Mouse (Mus musculus) midbrain, embryonic 11.5 days (tissue): ENCODE measurements around the gene Ddc. TPM values are rescaled to one million over a fixed set of nuclear protein-coding genes. Genes with fewer than 3 reads are reported as not detected.
A peak's percentile ranks its signal among the peaks of the same experiment; 100 is the strongest.

Source experiments
- ATAC-seq: fragments of 200-750 bp; cut with Nextera tagmentation; 2 replicates; pipeline ENCODE4 v1.8.0; 2017; ENCODE audit warnings: moderate TSS enrichment, moderate library complexity; ENCODE audit not compliant: low FRiP score
- DNase-seq: peaks from one replicate; pipeline ENCODE4 v3.0.0; 2015; ENCODE audit warnings: low spot score; ENCODE audit errors: missing footprints
- H3K27ac ChIP-seq: fragments of 300-500 bp; sonication (generic); 2 replicates; pipeline ENCODE4 v1.5.1; 2014; ENCODE audit warnings: low read depth, low read length
- H3K27me3 ChIP-seq: fragments of 300-500 bp; sonication (generic); 2 replicates; pipeline ENCODE4 v1.6.1; 2014; ENCODE audit warnings: mild to moderate bottlenecking, low read length, moderate library complexity, mixed read lengths; ENCODE audit not compliant: control insufficient read depth, insufficient read depth
- H3K36me3 ChIP-seq: fragments of 300-500 bp; sonication (generic); 2 replicates; pipeline ENCODE4 v1.6.1; 2014; ENCODE audit warnings: mild to moderate bottlenecking, low read length, moderate library complexity, mixed read lengths; ENCODE audit not compliant: control insufficient read depth, insufficient read depth
- H3K4me1 ChIP-seq: fragments of 300-500 bp; sonication (generic); 2 replicates; pipeline ENCODE4 v1.6.1; 2014; ENCODE audit warnings: low read length; ENCODE audit not compliant: control insufficient read depth, insufficient read depth
- H3K4me2 ChIP-seq: fragments of 300-500 bp; sonication (generic); 2 replicates; pipeline ENCODE4 v1.6.1; 2014; ENCODE audit warnings: mild to moderate bottlenecking, moderate library complexity
- H3K4me3 ChIP-seq: fragments of 300-500 bp; sonication (generic); 2 replicates; pipeline ENCODE4 v1.5.1; 2014; ENCODE audit warnings: low read depth, low read length
- H3K9ac ChIP-seq: fragments of 300-500 bp; sonication (generic); 2 replicates; pipeline ENCODE4 v1.6.1; 2014; ENCODE audit warnings: low read length
- H3K9me3 ChIP-seq: fragments of 300-500 bp; sonication (generic); 2 replicates; pipeline ENCODE4 v1.6.1; 2016; ENCODE audit warnings: low read length; ENCODE audit not compliant: control insufficient read depth
- WGBS: fragments of 180-500 bp; shearing (Covaris S2); extraction: QIAGEN DNeasy Blood & Tissue Kit; methylation state at CpG from one replicate; pipeline ENCODE4 v1.1.7; 2014; 5-methylcytosine and 5-hydroxymethylcytosine counted together
- polyA plus RNA-seq: library from polyadenylated mRNA; unstranded; fragments of >200 nt; fragmentation: Nextera tagmentation; extraction: Ambion mirVana; gene quantifications from 2 replicates; pipeline ENCODE4 v1.2.1, GENCODE M21; 2014

Ddc gene
- polyA plus RNA-seq, 1 experiment from 2014 or later: 18.0 TPM

DNA sequence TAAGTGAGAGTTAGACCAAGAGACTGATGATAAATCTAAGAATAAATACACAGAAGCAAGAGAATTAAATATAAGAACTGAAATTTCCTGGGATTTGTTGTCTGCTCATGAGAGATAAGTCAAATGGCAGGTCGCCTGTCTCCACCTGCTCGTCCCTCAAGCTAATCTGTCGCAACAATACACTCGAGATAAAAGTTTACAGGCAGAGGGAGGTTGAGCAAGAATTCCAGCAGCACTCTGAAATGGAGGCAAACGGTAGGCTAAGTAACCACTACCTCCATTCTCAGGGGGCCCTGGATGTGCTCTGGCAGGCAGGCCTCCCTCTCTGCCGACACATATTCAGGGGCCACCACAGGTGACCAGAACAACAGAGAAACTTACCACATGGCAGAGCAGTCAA, 62.6 kb downstream of the Ddc start:
- H3K9me3 ChIP-seq: no peaks in the 10 kb centered on the region
- H3K4me2 ChIP-seq: no peak overlapping the region
- no peak overlapping the region for H3K27ac ChIP-seq
- no peak overlapping the region for H3K9ac ChIP-seq
- no peak overlapping the region for H3K4me3 ChIP-seq
- no peak for DNase-seq
- WGBS: 36% methylated on average over 6 of the region's 6 CpGs
- no peaks in the 10 kb centered on the region for H3K36me3 ChIP-seq
- no peak for ATAC-seq
- H3K27me3 ChIP-seq: no peaks in the 10 kb centered on the region
- peaks cover 31% of the 10 kb centered on the region for H3K4me1 ChIP-seq

DNA sequence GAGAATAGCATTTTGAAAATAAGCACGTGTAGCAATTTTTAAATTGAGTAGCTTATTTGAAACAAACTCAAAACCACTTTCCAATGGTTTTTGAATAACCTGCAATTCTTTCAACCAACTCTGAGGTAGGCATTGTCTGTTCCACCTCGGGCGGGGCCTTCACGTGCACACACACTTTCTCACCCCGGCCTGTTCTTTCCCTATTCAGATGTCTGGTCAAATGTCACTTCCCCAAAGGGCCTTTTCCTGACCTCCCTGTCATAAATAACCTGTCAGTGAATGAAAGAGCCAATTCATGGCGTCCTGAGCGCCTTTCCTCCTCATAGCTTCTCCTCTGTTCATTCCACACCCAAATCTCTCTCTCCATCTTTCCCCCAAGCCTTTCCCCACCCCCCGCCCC, 64.8 kb downstream of the Ddc start:
- H3K9me3 ChIP-seq: no peaks in the 10 kb centered on the region
- H3K4me1 ChIP-seq: peaks cover 50% of the 10 kb centered on the region
- H3K9ac ChIP-seq: no peak overlapping the region; the same call in 1 of the 2 replicates
- no peak overlapping the region for H3K4me2 ChIP-seq
- 44% methylated on average over 8 of the region's 8 CpGs for WGBS
- no peaks in the 10 kb centered on the region for H3K27me3 ChIP-seq
- ATAC-seq: no peak
- no peak overlapping the region for H3K4me3 ChIP-seq
- DNase-seq: no peak
- H3K27ac ChIP-seq: peak overlapping the region; percentile 41; the same call in 1 of the 2 replicates
- no peaks in the 10 kb centered on the region for H3K36me3 ChIP-seq

DNA sequence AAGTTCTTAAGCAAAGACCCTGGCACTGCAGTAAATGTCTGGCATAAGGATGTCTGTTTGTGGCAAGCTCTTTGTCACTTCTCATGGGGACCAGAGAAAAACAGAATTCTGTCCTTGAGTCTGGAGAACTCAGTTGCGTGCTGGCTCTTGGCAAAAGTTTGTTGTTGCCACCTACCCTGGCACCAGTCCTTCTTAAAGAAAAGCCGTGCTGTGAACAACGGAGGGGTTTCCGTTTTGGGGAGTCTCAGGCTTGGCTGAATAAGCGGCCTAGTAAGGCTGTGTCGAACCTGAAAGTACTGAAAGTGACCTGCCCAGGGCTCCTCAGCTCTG, 65.2 kb downstream of the Ddc start:
- Histone ChIP-seq H3K9ac (no peak overlapping the region; the same call in 1 of the 2 replicates), H3K4me1 (peaks cover 52% of the 10 kb centered on the region), H3K27ac (peak overlapping the region; percentile 41; the same call in 1 of the 2 replicates), H3K4me3 (no peak overlapping the region), H3K27me3 (no peaks in the 10 kb centered on the region), H3K4me2 (no peak overlapping the region), H3K9me3 (no peaks in the 10 kb centered on the region), H3K36me3 (no peaks in the 10 kb centered on the region)
- WGBS: 34% methylated on average over 6 of the region's 6 CpGs
- ATAC-seq: no peak
- no peak for DNase-seq

DNA sequence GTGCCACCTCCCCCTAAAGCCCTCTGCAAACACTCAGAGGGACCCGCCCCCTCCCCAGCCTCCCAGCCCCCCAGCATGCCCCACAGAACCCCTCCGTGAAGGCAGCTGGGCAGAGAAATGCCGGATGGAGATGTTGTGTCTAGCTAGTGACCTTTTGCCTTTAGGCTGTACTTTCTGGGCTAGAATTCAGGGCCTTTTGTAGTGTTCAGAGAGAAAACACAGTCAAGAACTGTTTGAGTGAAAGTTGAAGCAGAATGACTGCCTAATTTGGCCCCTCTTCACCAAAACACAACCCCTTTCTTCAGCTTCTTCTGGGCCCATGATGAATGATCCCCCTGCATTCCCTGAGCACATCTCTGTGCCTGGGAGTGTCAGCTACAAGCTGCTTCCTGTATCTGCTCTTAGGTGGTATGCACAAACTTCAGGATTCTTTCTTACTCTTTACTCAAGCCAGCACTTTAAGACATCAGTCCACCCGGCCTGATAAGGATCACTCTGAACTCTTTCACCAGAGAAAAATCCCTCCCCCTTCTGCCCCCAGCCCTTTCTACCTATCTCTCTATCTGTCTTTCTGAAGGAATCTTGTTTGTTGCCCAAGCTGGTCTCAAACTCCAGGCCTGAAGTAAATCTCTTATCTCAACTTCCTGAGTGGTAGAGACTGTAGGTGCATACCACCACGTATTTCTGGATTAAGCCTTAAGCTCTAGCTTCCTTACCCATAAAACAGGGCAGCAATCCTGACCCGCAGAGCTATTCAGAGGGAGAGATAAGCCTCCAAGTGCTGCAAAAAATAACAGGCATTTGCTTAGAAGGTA, 65.8 kb downstream of the Ddc start:
- peaks cover 52% of the 10 kb centered on the region for H3K4me1 ChIP-seq
- 3% methylated on average over 6 of the region's 6 CpGs for WGBS
- H3K27me3 ChIP-seq: no peaks in the 10 kb centered on the region
- peak overlapping the region; percentile 33 for H3K9ac ChIP-seq
- H3K27ac ChIP-seq: peak overlapping the region; percentile 41
- DNase-seq (peak; percentile 94), ATAC-seq (no peak)
- H3K9me3 ChIP-seq: no peaks in the 10 kb centered on the region
- H3K36me3 ChIP-seq: no peaks in the 10 kb centered on the region
- no peak overlapping the region for H3K4me3 ChIP-seq
- H3K4me2 ChIP-seq: no peak overlapping the region

DNA sequence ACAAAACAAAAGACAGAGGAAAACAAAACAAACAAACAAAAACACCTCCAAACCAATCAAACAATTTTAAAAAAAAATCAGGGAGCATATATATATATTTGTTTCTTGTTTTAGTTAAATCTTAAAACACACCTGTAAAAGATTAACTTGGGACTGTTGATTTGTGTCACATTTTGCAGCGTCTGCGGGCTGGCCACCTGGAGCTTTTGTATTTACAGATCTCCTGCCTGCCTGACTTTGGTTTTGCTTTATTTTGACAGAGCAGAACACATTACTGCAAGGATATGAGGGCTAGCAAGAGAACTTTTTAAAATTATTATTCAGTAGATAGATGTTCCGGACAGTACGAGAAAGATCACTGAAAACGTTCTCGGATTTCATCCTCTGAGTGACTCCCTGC, 66.4 kb downstream of the Ddc start:
- H3K4me2 ChIP-seq: no peak overlapping the region
- no peaks in the 10 kb centered on the region for H3K36me3 ChIP-seq
- no peak overlapping the region for H3K27ac ChIP-seq
- WGBS: 11% methylated on average over 6 of the region's 6 CpGs
- H3K4me1 ChIP-seq: peaks cover 52% of the 10 kb centered on the region
- H3K4me3 ChIP-seq: no peak overlapping the region
- no peaks in the 10 kb centered on the region for H3K9me3 ChIP-seq
- H3K9ac ChIP-seq: peak overlapping the region; percentile 33; the same call in 1 of the 2 replicates
- ATAC-seq (no peak), DNase-seq (no peak)
- H3K27me3 ChIP-seq: no peaks in the 10 kb centered on the region

DNA sequence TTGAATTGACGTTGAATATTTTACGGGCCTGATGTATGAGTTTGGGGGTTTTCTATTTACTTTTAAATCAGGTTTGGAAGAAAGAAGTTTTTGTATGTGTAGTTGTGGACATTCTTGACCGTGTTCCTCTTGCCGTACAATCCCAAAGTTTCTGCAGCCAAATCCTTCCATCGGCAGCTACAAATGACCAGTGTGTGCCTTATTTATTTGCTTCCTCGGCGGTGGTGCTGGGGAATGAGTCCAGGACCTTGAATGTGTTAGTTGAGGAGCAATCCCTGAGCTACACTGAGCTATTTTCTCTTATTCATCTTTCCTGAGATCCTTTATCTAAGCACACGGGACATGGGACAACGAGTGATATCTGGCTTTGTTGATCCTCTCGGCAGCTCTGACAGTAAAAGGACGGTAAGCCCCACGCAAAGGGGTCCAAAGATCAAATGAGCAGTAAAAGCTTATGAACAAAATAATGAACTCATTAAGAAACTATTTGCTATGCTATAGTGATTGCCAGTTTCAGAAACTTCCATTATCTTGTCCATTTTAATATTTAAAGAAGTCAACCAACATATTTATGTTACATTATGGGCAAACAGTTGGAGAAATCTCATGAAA, 67.0 kb downstream of the Ddc start:
- no peak overlapping the region for H3K9ac ChIP-seq
- H3K4me3 ChIP-seq: no peak overlapping the region
- H3K9me3 ChIP-seq: no peaks in the 10 kb centered on the region
- H3K4me2 ChIP-seq: no peak overlapping the region
- H3K36me3 ChIP-seq: no peaks in the 10 kb centered on the region
- ATAC-seq (no peak), DNase-seq (peak; percentile 87)
- 34% methylated on average over 12 of the region's 12 CpGs for WGBS
- H3K4me1 ChIP-seq: peaks cover 47% of the 10 kb centered on the region
- H3K27ac ChIP-seq: no peak overlapping the region
- H3K27me3 ChIP-seq: no peaks in the 10 kb centered on the region

DNA sequence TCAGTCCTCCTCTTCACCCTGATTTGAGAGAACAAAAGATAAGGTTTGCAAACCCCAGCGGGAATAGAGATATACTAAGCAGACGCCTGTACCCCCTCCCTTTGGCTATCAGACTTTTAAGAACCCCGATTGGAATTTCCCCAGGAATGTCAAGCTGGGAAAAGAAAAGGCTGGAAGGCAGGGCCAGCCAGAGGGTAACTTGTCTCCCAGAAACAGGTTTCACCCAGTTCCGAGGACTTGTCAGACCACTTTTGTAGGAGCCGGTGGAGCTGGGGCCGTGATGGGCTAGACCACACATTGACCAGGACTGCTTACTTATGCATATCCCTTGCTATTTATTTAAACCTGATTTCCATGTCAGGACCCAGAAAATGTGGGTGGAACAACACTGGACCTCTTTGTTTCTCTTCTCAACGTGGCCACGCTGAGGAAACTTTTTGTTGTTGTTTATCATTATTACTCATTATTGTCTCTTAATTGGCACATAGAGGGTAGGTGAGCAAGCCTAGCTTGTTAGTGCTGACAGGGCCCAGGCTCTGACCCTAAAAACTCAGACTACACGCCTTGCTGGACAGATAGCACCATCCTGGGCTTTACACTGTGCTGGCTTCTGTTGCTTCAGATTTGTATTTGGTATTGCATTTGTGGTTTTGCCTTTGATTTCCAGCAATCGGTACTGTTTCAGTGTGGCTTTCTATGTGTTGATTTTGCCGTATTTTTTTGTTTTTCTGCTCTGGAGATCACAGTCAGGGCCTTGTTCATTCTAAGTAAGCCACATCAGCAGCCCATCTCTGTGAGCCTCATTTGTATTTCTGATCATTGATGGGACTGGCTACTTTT, 68.6 kb downstream of the Ddc start:
- Histone ChIP-seq H3K36me3 (no peaks in the 10 kb centered on the region), H3K4me1 (peaks cover 55% of the 10 kb centered on the region), H3K27ac (peak overlapping the region; percentile 67; the same call in 1 of the 2 replicates), H3K4me2 (no peak overlapping the region), H3K9me3 (no peaks in the 10 kb centered on the region), H3K4me3 (no peak overlapping the region), H3K9ac (no peak overlapping the region; the same call in 1 of the 2 replicates), H3K27me3 (no peaks in the 10 kb centered on the region)
- peak; percentile 61 for ATAC-seq
- WGBS: 13% methylated on average over 11 of the region's 11 CpGs
- DNase-seq: peak; percentile 92

DNA sequence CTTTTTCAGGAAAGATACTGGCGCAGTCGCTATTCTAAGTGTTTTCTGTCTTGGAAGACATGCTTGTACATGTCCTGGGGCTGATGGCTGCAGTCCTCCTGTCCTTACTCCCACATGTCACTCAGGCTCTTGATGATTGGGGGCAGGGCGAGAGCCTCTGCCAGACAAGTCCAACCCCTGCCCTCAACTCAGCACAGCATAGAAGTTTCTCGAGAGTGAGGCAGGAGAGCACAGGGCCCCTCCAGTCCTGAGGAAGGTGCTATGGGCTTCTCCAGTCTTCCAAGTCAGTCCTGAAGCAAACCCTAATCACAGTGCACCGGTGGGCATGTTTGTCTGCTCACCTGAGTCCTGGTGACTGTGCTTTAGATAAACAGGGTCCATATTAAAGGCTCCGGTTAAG, 69.2 kb downstream of the Ddc start:
- Histone ChIP-seq H3K27me3 (no peaks in the 10 kb centered on the region), H3K9me3 (no peaks in the 10 kb centered on the region), H3K4me2 (no peak overlapping the region), H3K36me3 (no peaks in the 10 kb centered on the region), H3K4me1 (peaks cover 61% of the 10 kb centered on the region), H3K4me3 (no peak overlapping the region), H3K27ac (peak overlapping the region; percentile 67), H3K9ac (peak overlapping the region; percentile 25; the same call in 1 of the 2 replicates)
- 21% methylated on average over 6 of the region's 6 CpGs for WGBS
- ATAC-seq: peak; percentile 36
- DNase-seq: peak; percentile 89
